Mouse (Mus musculus) lung, embryonic 15.5 days (tissue): ENCODE data around the gene Smim27. TPM values are rescaled to one million over a fixed set of nuclear protein-coding genes. Genes with fewer than 3 reads are reported as not detected.

ENCODE experiments used
- ATAC-seq: fragments of 200-750 bp; cut with Nextera tagmentation; 2 replicates; pipeline ENCODE4 v1.8.0; 2017; ENCODE audit warnings: moderate number of reproducible peaks, borderline replicate concordance; ENCODE audit not compliant: low FRiP score, low TSS enrichment; ENCODE audit errors: extremely low read depth
- H3K27ac ChIP-seq: fragments of 300-500 bp; sonication (generic); 2 replicates; pipeline ENCODE4 v1.5.1; 2015; ENCODE audit warnings: moderate library complexity, mild to moderate bottlenecking, inconsistent platforms
- H3K27me3 ChIP-seq: fragments of 300-500 bp; sonication (generic); 2 replicates; pipeline ENCODE4 v1.6.1; 2015; ENCODE audit warnings: inconsistent platforms
- H3K36me3 ChIP-seq: fragments of 300-500 bp; sonication (generic); 2 replicates; pipeline ENCODE4 v1.6.1; 2015; ENCODE audit warnings: inconsistent platforms
- H3K4me1 ChIP-seq: fragments of 300-500 bp; sonication (generic); 2 replicates; pipeline ENCODE4 v1.6.1; 2015; ENCODE audit warnings: inconsistent platforms
- H3K4me2 ChIP-seq: fragments of 300-500 bp; sonication (generic); 2 replicates; pipeline ENCODE4 v1.6.1; 2015; ENCODE audit warnings: inconsistent platforms, mild to moderate bottlenecking, moderate library complexity
- H3K4me3 ChIP-seq: fragments of 300-500 bp; sonication (generic); 2 replicates; pipeline ENCODE4 v1.5.1; 2015; ENCODE audit warnings: mild to moderate bottlenecking, inconsistent platforms
- H3K9ac ChIP-seq: fragments of 300-500 bp; sonication (generic); 2 replicates; pipeline ENCODE4 v1.6.1; 2015; ENCODE audit warnings: inconsistent platforms
- H3K9me3 ChIP-seq: fragments of 300-500 bp; sonication (generic); 2 replicates; pipeline ENCODE4 v1.6.1; 2016; ENCODE audit warnings: inconsistent platforms
- WGBS: fragments of 180-500 bp; shearing (Covaris S2); methylation state at CpG from one replicate; pipeline ENCODE4 v1.1.7; 2015; 5-methylcytosine and 5-hydroxymethylcytosine counted together
- polyA plus RNA-seq: library from polyadenylated mRNA; unstranded; fragments of >200 nt; fragmentation: Nextera tagmentation; extraction: Ambion mirVana; gene quantifications from 2 replicates; pipeline ENCODE4 v1.2.1, GENCODE M21; 2015

Smim27 gene
- polyA plus RNA-seq, 1 experiment from 2014 or later = 33.8 TPM

- H3K36me3 ChIP-seq = no peaks in the 10 kb centered on the region
- ATAC-seq = no peak
- H3K27me3 ChIP-seq = no peaks in the 10 kb centered on the region
- H3K4me2 ChIP-seq = no peak overlapping the region
- no peak overlapping the region for H3K27ac ChIP-seq
- H3K9me3 ChIP-seq = no peaks in the 10 kb centered on the region
- no peak overlapping the region for H3K9ac ChIP-seq
- H3K4me3 ChIP-seq = no peak overlapping the region
- H3K4me1 ChIP-seq = no peaks in the 10 kb centered on the region
These were observed 40.3 kb downstream of the Smim27 start for GRCm38 (mm10) chr4:40309682-40310081.

- no peaks in the 10 kb centered on the region for H3K27me3 ChIP-seq
- H3K27ac ChIP-seq = no peak overlapping the region
- no peaks in the 10 kb centered on the region for H3K4me1 ChIP-seq
- no peaks in the 10 kb centered on the region for H3K36me3 ChIP-seq
- H3K4me2 ChIP-seq = no peak overlapping the region
- no peaks in the 10 kb centered on the region for H3K9me3 ChIP-seq
- no peak overlapping the region for H3K4me3 ChIP-seq
- no peak for ATAC-seq
- WGBS = 71% methylated on average over 11 of the region's 11 CpGs
- no peak overlapping the region for H3K9ac ChIP-seq
These were observed 41.5 kb downstream of the Smim27 start for GRCm38 (mm10) chr4:40310796-40311383.

- H3K27ac ChIP-seq = no peak overlapping the region
- H3K4me3 ChIP-seq = no peak overlapping the region
- H3K4me2 ChIP-seq = no peak overlapping the region
- no peak for ATAC-seq
- no peaks in the 10 kb centered on the region for H3K9me3 ChIP-seq
- WGBS = 42% methylated on average over 1 of the region's 1 CpGs
- H3K36me3 ChIP-seq = no peaks in the 10 kb centered on the region
- no peaks in the 10 kb centered on the region for H3K27me3 ChIP-seq
- no peak overlapping the region for H3K9ac ChIP-seq
- H3K4me1 ChIP-seq = no peaks in the 10 kb centered on the region
These were observed 42.8 kb downstream of the Smim27 start for GRCm38 (mm10) chr4:40312213-40312612.

GRCm38 (mm10) chr4:40313026-40313425 is 43.6 kb downstream of the Smim27 start:
- WGBS = 70% methylated on average over 6 of the region's 6 CpGs
- Histone ChIP-seq H3K27me3 (no peaks in the 10 kb centered on the region), H3K9me3 (no peaks in the 10 kb centered on the region), H3K4me1 (no peaks in the 10 kb centered on the region), H3K27ac (no peak overlapping the region), H3K4me3 (no peak overlapping the region), H3K36me3 (no peaks in the 10 kb centered on the region), H3K4me2 (no peak overlapping the region), H3K9ac (no peak overlapping the region)
- no peak for ATAC-seq

- WGBS = 68% methylated on average over 3 of the region's 3 CpGs
- no peaks in the 10 kb centered on the region for H3K36me3 ChIP-seq
- no peak overlapping the region for H3K27ac ChIP-seq
- H3K9ac ChIP-seq = no peak overlapping the region
- no peaks in the 10 kb centered on the region for H3K4me1 ChIP-seq
- H3K27me3 ChIP-seq = no peaks in the 10 kb centered on the region
- H3K9me3 ChIP-seq = no peaks in the 10 kb centered on the region
- no peak overlapping the region for H3K4me2 ChIP-seq
- ATAC-seq = no peak
- no peak overlapping the region for H3K4me3 ChIP-seq
These were observed 48.0 kb downstream of the Smim27 start for GRCm38 (mm10) chr4:40317404-40317803.

Other genes with a start within 250 kb of the Smim27 start
- gene Aco1, start 126.5 kb upstream of the Smim27 start, polyA plus RNA-seq = 57.5 and 58.5 TPM in 2 replicates
- 9.8 and 11.6 TPM in 2 replicates for gene Ddx58, start 29.8 kb upstream of the Smim27 start, polyA plus RNA-seq
- gene Topors, start 271 bp downstream of the Smim27 start, polyA plus RNA-seq = 45.7 and 45.8 TPM in 2 replicates
- gene Ndufb6, start 9.8 kb downstream of the Smim27 start, polyA plus RNA-seq = 288 and 314 TPM in 2 replicates
- 0.52 and 0.83 TPM in 2 replicates for gene Tmem215, start 202.6 kb downstream of the Smim27 start, polyA plus RNA-seq